Mouse (Mus musculus) embryonic facial prominence, embryonic 11.5 days (tissue): ENCODE measurements around the gene Cys1. TPM values are rescaled to one million over a fixed set of nuclear protein-coding genes. Genes with fewer than 3 reads are reported as not detected.

Experiments
- ATAC-seq: fragments of 200-750 bp; cut with Nextera tagmentation; replicated peaks from 2 replicates; pipeline ENCODE4 v1.8.0; 2017; ENCODE audit warnings: low read depth; ENCODE audit not compliant: insufficient number of reproducible peaks, low FRiP score, low TSS enrichment
- DNase-seq: peaks from one replicate; pipeline ENCODE4 v3.0.0-alpha.2; 2015; ENCODE audit warnings: low spot score
- H3K27ac ChIP-seq: fragments of 300-500 bp; sonication (generic); replicated peaks from 2 replicates; pipeline ENCODE4 v1.5.1; 2014; ENCODE audit warnings: mild to moderate bottlenecking, low read depth, low read length, control low read depth
- H3K27me3 ChIP-seq: fragments of 300-500 bp; sonication (generic); 2 replicates; pipeline ENCODE4 v1.6.1; 2014; ENCODE audit warnings: mild to moderate bottlenecking, low read length, moderate library complexity, mixed read lengths; ENCODE audit not compliant: control insufficient read depth, insufficient read depth
- H3K36me3 ChIP-seq: fragments of 300-500 bp; sonication (generic); replicated peaks from 2 replicates; pipeline ENCODE4 v1.6.1; 2014; ENCODE audit warnings: low read depth, mild to moderate bottlenecking, low read length, moderate library complexity, mixed read lengths; ENCODE audit not compliant: control insufficient read depth, insufficient read depth
- H3K4me1 ChIP-seq: fragments of 300-500 bp; sonication (generic); 2 replicates; pipeline ENCODE4 v1.6.1; 2014; ENCODE audit warnings: low read length, mixed read lengths; ENCODE audit not compliant: control insufficient read depth, insufficient read depth
- H3K4me2 ChIP-seq: fragments of 300-500 bp; sonication (generic); 2 replicates; pipeline ENCODE4 v1.6.1; 2014; ENCODE audit warnings: low read depth, mild to moderate bottlenecking, control low read depth, low read length, moderate library complexity
- H3K4me3 ChIP-seq: fragments of 300-500 bp; sonication (generic); 2 replicates; pipeline ENCODE4 v1.5.1; 2014; ENCODE audit warnings: low read depth, low read length, control low read depth
- H3K9ac ChIP-seq: fragments of 300-500 bp; sonication (generic); replicated peaks from 2 replicates; pipeline ENCODE4 v1.6.1; 2014; ENCODE audit warnings: mild to moderate bottlenecking, control low read depth, low read length
- H3K9me3 ChIP-seq: fragments of 300-500 bp; sonication (generic); replicated peaks from 2 replicates; pipeline ENCODE4 v1.6.1; 2016; ENCODE audit warnings: mild to moderate bottlenecking, low read length, inconsistent platforms, mixed read lengths; ENCODE audit not compliant: control insufficient read depth
- WGBS: fragments of 180-500 bp; shearing (Covaris S2); extraction: QIAGEN DNeasy Blood & Tissue Kit; methylation state at CpG from one replicate; pipeline ENCODE4 v1.1.7; 2014; 5-methylcytosine and 5-hydroxymethylcytosine counted together
- polyA plus RNA-seq: library from polyadenylated mRNA; unstranded; fragments of >200 nt; fragmentation: Nextera tagmentation; extraction: Ambion mirVana; gene quantifications from 2 replicates; pipeline ENCODE4 v1.2.1, GENCODE M21; 2014

The Cys1 gene
- 0.94 and 1.4 TPM in 2 replicates for polyA plus RNA-seq

DNA sequence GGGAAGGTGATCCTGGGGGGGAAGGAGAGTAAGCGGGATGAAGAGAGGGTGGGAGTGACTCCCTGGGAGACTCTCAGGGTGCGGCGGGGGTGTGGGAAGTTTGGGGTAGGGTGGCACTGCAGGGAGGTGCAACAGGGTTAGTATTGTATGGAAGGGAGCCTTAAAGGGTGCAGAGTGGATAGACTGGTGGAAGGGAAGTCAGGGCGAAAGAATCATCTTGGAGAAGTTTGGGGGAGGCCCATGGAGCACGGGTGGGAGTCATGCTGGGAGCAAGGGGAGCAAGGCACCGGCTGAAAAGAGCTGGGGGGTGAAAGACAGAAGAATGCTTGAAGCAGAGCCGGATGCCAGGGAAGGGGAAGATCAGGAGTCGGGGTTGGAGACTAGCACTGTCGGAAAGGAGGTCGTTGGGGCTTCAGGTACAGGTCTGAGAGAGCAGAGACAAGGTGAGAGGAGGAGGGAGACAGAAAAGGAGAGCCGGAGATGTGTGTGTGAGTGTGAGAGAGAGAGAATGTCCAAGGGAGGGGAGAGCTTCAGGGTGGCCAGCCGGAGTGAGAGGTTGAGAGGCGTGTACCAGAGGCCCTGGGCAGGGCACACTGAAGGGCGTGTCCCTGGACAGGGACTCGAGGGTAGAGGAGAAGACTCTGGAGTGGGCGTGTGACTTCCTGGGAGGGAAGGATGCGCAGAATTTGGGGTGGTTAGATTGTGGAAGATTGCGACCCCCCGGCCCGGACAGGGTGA, at the start of gene Cys1:
Cys1 (minus strand) TSS at position 528 of the 738 bp plus-strand sequence.
- WGBS, result 2% methylated on average over 20 of the region's 20 CpGs
- ATAC-seq (peak; percentile 37; the same call in 1 of the 2 replicates), DNase-seq (peak; percentile 8)
- H3K4me3 ChIP-seq, result peak within 1 kb of the TSS; percentile 47
- no peaks in the 10 kb centered on the region for H3K9me3 ChIP-seq
- no peak within 1 kb of the TSS for H3K27ac ChIP-seq
- H3K36me3 ChIP-seq, result no peaks in the 10 kb centered on the region
- peak within 1 kb of the TSS; percentile 71 for H3K4me2 ChIP-seq
- H3K9ac ChIP-seq, result peak within 1 kb of the TSS; percentile 71
- no peaks in the 10 kb centered on the region for H3K4me1 ChIP-seq
- H3K27me3 ChIP-seq, result peaks cover 15% of the 10 kb centered on the region

DNA sequence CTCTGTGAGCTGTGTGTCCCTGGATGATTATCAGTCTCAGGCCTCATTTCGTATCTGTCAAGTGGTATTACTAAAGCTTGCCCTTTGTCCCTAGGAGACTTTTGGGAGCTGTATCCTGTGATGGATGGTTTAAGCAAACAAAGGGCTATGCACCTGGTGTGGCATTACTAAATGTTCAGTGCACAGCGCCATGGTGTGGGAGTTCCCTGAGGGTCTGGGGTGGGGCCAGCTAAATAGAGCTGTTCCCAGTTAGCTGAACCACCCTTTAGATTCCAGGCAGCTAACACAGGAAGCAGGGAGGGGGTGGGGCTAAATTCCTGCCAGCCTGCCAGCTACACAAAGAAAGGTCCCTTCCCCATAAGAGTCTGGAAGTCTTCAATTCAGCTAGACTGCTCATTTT, 42.8 kb upstream of the Cys1 start:
- Histone ChIP-seq H3K9ac (no peak overlapping the region), H3K36me3 (no peaks in the 10 kb centered on the region), H3K27ac (peak overlapping the region; percentile 57; the same call in 1 of the 2 replicates), H3K9me3 (no peaks in the 10 kb centered on the region), H3K4me1 (no peaks in the 10 kb centered on the region; the same call in 1 of the 2 replicates), H3K27me3 (no peaks in the 10 kb centered on the region), H3K4me3 (no peak overlapping the region), H3K4me2 (no peak overlapping the region)
- WGBS, result 9% methylated on average over 2 of the region's 2 CpGs
- DNase-seq, result peak; percentile 82
- peak; percentile 90 for ATAC-seq

DNA sequence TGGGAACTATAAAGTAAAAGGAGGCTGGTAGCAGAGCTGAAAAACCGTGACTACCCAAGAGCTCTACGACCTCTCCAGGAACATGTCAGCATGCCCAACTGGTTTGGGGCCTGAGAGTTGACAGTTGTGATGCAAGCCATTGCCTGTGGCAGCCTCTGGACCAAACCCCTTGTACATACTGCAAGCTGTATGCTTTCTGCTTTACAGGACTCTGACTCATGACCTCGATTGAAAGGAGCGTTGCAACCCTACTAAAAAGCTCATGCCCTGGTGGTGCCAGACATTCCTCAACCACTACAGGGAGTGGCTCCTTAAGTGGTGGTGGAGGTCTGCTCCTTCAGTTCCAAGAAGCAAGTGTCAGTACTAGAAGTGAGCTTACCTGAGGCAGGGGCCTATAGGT, 42.2 kb upstream of the Cys1 start:
- DNase-seq, result no peak
- Histone ChIP-seq H3K27me3 (no peaks in the 10 kb centered on the region), H3K4me2 (no peak overlapping the region), H3K27ac (peak overlapping the region; percentile 57), H3K36me3 (no peaks in the 10 kb centered on the region), H3K4me1 (no peaks in the 10 kb centered on the region; the same call in 1 of the 2 replicates), H3K4me3 (no peak overlapping the region), H3K9ac (no peak overlapping the region), H3K9me3 (no peaks in the 10 kb centered on the region)
- no peak for ATAC-seq
- 64% methylated on average over 4 of the region's 4 CpGs for WGBS

DNA sequence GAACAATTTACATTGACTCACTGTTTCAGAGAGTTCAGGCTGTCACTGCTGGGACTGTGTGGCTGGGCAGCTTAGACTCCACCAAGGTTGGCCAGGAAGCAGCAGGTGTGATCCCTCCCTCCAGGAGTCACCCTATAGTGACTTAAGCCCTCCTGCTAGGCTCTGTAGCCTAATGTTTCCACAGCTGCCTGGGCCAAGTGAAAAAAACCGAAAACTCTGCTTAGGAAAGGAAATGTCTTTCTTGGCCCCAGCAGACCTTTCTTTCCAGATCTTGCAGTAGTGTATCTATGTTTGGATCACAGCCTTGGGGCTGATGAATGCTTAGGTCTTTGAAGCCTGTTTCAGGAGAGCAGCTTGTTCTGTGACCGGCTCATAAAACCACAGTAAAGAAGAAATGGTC, 41.8 kb upstream of the Cys1 start:
- Histone ChIP-seq H3K4me2 (no peak overlapping the region), H3K27ac (peak overlapping the region; percentile 57; the same call in 1 of the 2 replicates), H3K36me3 (no peaks in the 10 kb centered on the region), H3K9ac (no peak overlapping the region), H3K27me3 (no peaks in the 10 kb centered on the region), H3K9me3 (no peaks in the 10 kb centered on the region), H3K4me1 (no peaks in the 10 kb centered on the region; the same call in 1 of the 2 replicates), H3K4me3 (no peak overlapping the region)
- DNase-seq (no peak), ATAC-seq (no peak)
- 47% methylated on average over 2 of the region's 2 CpGs for WGBS

DNA sequence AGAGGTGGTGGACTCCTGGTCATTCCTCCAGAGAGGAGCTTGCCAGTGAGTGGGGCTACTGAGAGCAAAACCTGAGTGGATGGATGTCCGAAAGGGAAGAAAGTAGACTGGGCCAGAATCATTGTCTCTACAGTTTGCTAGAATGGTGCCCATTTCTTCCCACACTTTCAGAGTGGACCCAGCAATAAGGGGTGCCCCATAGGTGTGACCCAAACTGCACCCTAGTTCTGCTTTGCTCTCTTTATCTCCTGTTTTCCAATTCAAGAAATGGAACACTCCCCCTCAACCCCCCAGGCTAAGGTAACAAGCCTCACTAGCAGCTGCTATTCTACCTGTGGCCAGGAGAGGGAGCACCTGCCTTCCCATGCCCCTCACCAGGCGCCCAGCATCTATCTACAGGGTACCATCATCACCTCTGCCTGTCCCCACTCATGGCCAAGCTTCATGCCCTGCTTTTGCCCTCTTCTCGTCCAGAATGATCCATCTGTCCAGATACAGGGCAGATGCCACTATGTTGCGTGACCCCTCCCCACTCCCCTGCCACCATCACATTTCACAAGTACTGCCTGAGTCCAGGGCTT, 35.2 kb upstream of the Cys1 start:
- Histone ChIP-seq H3K4me1 (no peaks in the 10 kb centered on the region), H3K4me2 (no peak overlapping the region), H3K9ac (no peak overlapping the region), H3K36me3 (peaks cover 9% of the 10 kb centered on the region), H3K27me3 (no peaks in the 10 kb centered on the region), H3K27ac (no peak overlapping the region), H3K4me3 (no peak overlapping the region), H3K9me3 (no peaks in the 10 kb centered on the region)
- DNase-seq, result peak; percentile 73
- ATAC-seq, result peak; percentile 62
- 53% methylated on average over 4 of the region's 4 CpGs for WGBS

DNA sequence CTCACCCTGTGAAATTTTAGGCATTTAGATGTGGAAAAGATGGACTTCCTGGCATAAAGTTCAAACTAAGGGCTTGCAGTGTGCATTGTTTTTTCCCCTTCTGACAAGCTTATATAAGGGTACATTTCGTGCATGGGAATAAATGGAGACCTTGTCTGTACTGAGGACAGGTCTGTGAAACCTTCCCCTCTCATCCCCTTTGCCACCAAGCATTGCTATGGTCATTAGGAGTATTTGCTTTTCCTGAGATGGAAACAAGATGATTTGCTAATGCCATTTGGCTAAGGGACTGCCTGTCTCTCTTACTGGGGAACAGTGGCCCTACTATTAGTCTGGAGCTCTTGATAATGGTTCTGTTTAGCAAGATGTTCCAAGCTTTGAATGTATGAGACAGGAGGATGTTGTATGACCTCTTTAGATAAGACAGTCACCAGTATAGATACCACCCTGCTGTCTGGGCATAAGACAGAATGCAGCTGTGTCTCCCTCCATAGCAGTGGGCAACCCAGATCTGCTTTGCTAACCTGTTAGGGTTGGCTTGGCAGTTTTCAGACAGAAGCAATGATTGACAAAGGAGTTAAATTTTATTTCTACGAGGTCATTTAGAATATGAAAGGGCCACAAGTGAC, 33.8 kb upstream of the Cys1 start:
- no peak overlapping the region for H3K4me2 ChIP-seq
- WGBS, result 66% methylated on average over 2 of the region's 2 CpGs
- peaks cover 12% of the 10 kb centered on the region for H3K36me3 ChIP-seq
- H3K9ac ChIP-seq, result no peak overlapping the region
- no peaks in the 10 kb centered on the region; the same call in 1 of the 2 replicates for H3K4me1 ChIP-seq
- H3K9me3 ChIP-seq, result no peaks in the 10 kb centered on the region
- DNase-seq, result no peak
- ATAC-seq, result no peak
- H3K4me3 ChIP-seq, result no peak overlapping the region
- H3K27ac ChIP-seq, result no peak overlapping the region
- H3K27me3 ChIP-seq, result no peaks in the 10 kb centered on the region

DNA sequence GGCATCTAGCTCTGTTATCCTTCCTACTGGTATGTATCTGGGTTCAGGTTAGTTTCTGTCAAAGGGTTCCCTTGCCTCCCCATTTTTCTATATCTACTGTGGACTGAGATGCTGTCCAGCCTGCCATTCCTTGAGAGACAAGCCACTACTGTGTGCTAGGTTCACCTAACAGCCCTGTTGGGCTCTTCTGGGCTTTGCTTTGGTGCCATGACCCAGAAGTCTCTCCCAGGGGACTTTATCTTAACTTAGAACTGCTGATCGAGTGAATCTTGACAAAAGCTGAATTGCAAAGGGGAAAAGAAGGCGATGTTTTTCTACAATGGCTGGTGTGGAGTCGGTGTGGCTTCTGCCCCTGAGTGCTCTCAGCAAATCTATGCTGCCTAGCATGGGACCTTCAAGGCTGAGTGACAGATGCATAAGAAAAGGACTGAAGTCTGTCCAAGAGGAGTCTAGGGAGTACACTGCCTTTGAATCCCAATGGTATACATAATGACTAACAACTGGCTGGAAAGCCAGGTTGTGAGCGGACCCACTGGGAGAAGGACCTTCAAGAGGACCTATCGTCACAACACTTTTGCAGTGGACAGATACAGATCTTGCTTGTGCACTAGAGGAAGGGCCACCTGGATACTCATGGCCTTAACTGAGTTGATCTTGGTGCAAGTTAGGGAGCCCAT, 33.1 kb upstream of the Cys1 start:
- Histone ChIP-seq H3K9ac (no peak overlapping the region), H3K9me3 (no peaks in the 10 kb centered on the region), H3K4me2 (no peak overlapping the region), H3K4me3 (no peak overlapping the region), H3K36me3 (peaks cover 12% of the 10 kb centered on the region), H3K27me3 (no peaks in the 10 kb centered on the region), H3K4me1 (no peaks in the 10 kb centered on the region; the same call in 1 of the 2 replicates), H3K27ac (no peak overlapping the region)
- DNase-seq, result no peak
- 74% methylated on average over 5 of the region's 5 CpGs for WGBS
- no peak for ATAC-seq
